Mouse (Mus musculus): ENCODE results near the gene Actr6. TPM values are rescaled to one million over a fixed set of nuclear protein-coding genes. Genes with fewer than 3 reads are reported as not detected.
A peak's percentile ranks its signal among the peaks of the same experiment; 100 is the strongest.

Actr6 gene
- polyA plus RNA-seq, 1 experiment from 2014 or later, result 27.4 TPM

GRCm38 (mm10) chr10:89739703-89740102 is 7.6 kb upstream of the Actr6 start:
- H3K9me3 ChIP-seq (ENCODE audit: low read length), result no peaks in the 10 kb centered on the region
- 52% methylated on average over 7 of the region's 7 CpGs for WGBS
- no peak overlapping the region for H3K4me2 ChIP-seq (replicated peaks; ENCODE audit: low read depth, low read length)
- no peaks in the 10 kb centered on the region for H3K4me1 ChIP-seq (ENCODE audit: insufficient read depth, low read length)
- no peaks in the 10 kb centered on the region for H3K36me3 ChIP-seq (ENCODE audit: insufficient read depth, low read length)
- no peak for ATAC-seq (ENCODE audit: low FRiP score, low TSS enrichment)
- no peak overlapping the region for H3K4me3 ChIP-seq (ENCODE audit: low read length)
- H3K9ac ChIP-seq (replicated peaks; ENCODE audit: low read length), result no peak overlapping the region
- no peaks in the 10 kb centered on the region; the same call in 1 of the 2 replicates for H3K27me3 ChIP-seq (ENCODE audit: insufficient read depth, low read length)
- H3K27ac ChIP-seq (ENCODE audit: low read length), result no peak overlapping the region

- H3K4me3 ChIP-seq (ENCODE audit: low read length), result no peak overlapping the region
- no peaks in the 10 kb centered on the region for H3K36me3 ChIP-seq (ENCODE audit: insufficient read depth, low read length)
- H3K4me2 ChIP-seq (replicated peaks; ENCODE audit: low read depth, low read length), result no peak overlapping the region
- H3K9me3 ChIP-seq (ENCODE audit: low read length), result no peaks in the 10 kb centered on the region
- no peak overlapping the region for H3K27ac ChIP-seq (ENCODE audit: low read length)
- no peaks in the 10 kb centered on the region for H3K4me1 ChIP-seq (ENCODE audit: insufficient read depth, low read length)
- 90% methylated on average over 9 of the region's 9 CpGs for WGBS
- H3K9ac ChIP-seq (replicated peaks; ENCODE audit: low read length), result no peak overlapping the region
- no peaks in the 10 kb centered on the region; the same call in 1 of the 2 replicates for H3K27me3 ChIP-seq (ENCODE audit: insufficient read depth, low read length)
- ATAC-seq (ENCODE audit: low FRiP score, low TSS enrichment), result no peak
These were observed 6.3 kb upstream of the Actr6 start for GRCm38 (mm10) chr10:89738395-89738794.

GRCm38 (mm10) chr10:89737887-89738286 is 5.8 kb upstream of the Actr6 start:
- H3K36me3 ChIP-seq (ENCODE audit: insufficient read depth, low read length), result no peaks in the 10 kb centered on the region
- H3K9me3 ChIP-seq (ENCODE audit: low read length), result no peaks in the 10 kb centered on the region
- 75% methylated on average over 3 of the region's 3 CpGs for WGBS

GRCm38 (mm10) chr10:89737092-89737491 is 5.0 kb upstream of the Actr6 start:
- H3K4me3 ChIP-seq (ENCODE audit: low read length), result no peak overlapping the region
- H3K27ac ChIP-seq (ENCODE audit: low read length), result no peak overlapping the region
- H3K4me1 ChIP-seq (ENCODE audit: insufficient read depth, low read length), result peaks cover 5% of the 10 kb centered on the region; the same call in 1 of the 2 replicates
- H3K9ac ChIP-seq (replicated peaks; ENCODE audit: low read length), result no peak overlapping the region
- 37% methylated on average over 5 of the region's 5 CpGs for WGBS
- H3K27me3 ChIP-seq (ENCODE audit: insufficient read depth, low read length), result no peaks in the 10 kb centered on the region; the same call in 1 of the 2 replicates
- H3K4me2 ChIP-seq (replicated peaks; ENCODE audit: low read depth, low read length), result no peak overlapping the region
- no peaks in the 10 kb centered on the region for H3K9me3 ChIP-seq (ENCODE audit: low read length)
- no peak for ATAC-seq (ENCODE audit: low FRiP score, low TSS enrichment)
- no peaks in the 10 kb centered on the region for H3K36me3 ChIP-seq (ENCODE audit: insufficient read depth, low read length)

More at GRCm38 (mm10) chr10:89737887-89738286, 5.8 kb upstream of the Actr6 start:
- no peak overlapping the region for H3K9ac ChIP-seq (replicated peaks; ENCODE audit: low read length)
- ATAC-seq (ENCODE audit: low FRiP score, low TSS enrichment), result no peak
- H3K4me3 ChIP-seq (ENCODE audit: low read length), result no peak overlapping the region
- peaks cover under 1% of the 10 kb centered on the region; the same call in 1 of the 2 replicates for H3K4me1 ChIP-seq (ENCODE audit: insufficient read depth, low read length)
- H3K4me2 ChIP-seq (replicated peaks; ENCODE audit: low read depth, low read length), result no peak overlapping the region
- H3K27me3 ChIP-seq (ENCODE audit: insufficient read depth, low read length), result no peaks in the 10 kb centered on the region; the same call in 1 of the 2 replicates
- no peak overlapping the region for H3K27ac ChIP-seq (ENCODE audit: low read length)

- Histone ChIP-seq H3K27me3 (ENCODE audit: insufficient read depth, low read length) (no peaks in the 10 kb centered on the region; the same call in 1 of the 2 replicates), H3K4me2 (replicated peaks; ENCODE audit: low read depth, low read length) (peak overlapping the region; percentile 85), H3K36me3 (ENCODE audit: insufficient read depth, low read length) (no peaks in the 10 kb centered on the region), H3K27ac (ENCODE audit: low read length) (no peak overlapping the region), H3K4me3 (ENCODE audit: low read length) (peak overlapping the region; percentile 77), H3K9ac (replicated peaks; ENCODE audit: low read length) (peak overlapping the region; percentile 58), H3K9me3 (ENCODE audit: low read length) (no peaks in the 10 kb centered on the region), H3K4me1 (ENCODE audit: insufficient read depth, low read length) (peaks cover 9% of the 10 kb centered on the region)
- ATAC-seq (ENCODE audit: low FRiP score, low TSS enrichment), result no peak
- 17% methylated on average over 5 of the region's 5 CpGs for WGBS
These were observed 754 bp downstream of the Actr6 start for GRCm38 (mm10) chr10:89731341-89731740.

- no peaks in the 10 kb centered on the region for H3K9me3 ChIP-seq (ENCODE audit: low read length)
- H3K27me3 ChIP-seq (ENCODE audit: insufficient read depth, low read length), result no peaks in the 10 kb centered on the region; the same call in 1 of the 2 replicates
- no peak overlapping the region for H3K9ac ChIP-seq (replicated peaks; ENCODE audit: low read length)
- H3K36me3 ChIP-seq (ENCODE audit: insufficient read depth, low read length), result 0 out of 2 replicates have a peak, but pooled peaks cover 4% of the 10 kb centered on the region
- no peak for ATAC-seq (ENCODE audit: low FRiP score, low TSS enrichment)
- peaks cover 9% of the 10 kb centered on the region for H3K4me1 ChIP-seq (ENCODE audit: insufficient read depth, low read length)
- 86% methylated on average over 6 of the region's 6 CpGs for WGBS
- H3K27ac ChIP-seq (ENCODE audit: low read length), result no peak overlapping the region
- H3K4me2 ChIP-seq (replicated peaks; ENCODE audit: low read depth, low read length), result no peak overlapping the region
- no peak overlapping the region for H3K4me3 ChIP-seq (ENCODE audit: low read length)
These were observed 1.7 kb downstream of the Actr6 start for GRCm38 (mm10) chr10:89730386-89730785.

- 77% methylated on average over 14 of the region's 14 CpGs for WGBS
- ATAC-seq (ENCODE audit: low FRiP score, low TSS enrichment), result no peak
These were observed 9.6 kb downstream of the Actr6 start for GRCm38 (mm10) chr10:89722247-89723195.

GRCm38 (mm10) chr10:89720796-89721195 is 11.3 kb downstream of the Actr6 start:
- 63% methylated on average over 3 of the region's 3 CpGs for WGBS
- Histone ChIP-seq H3K27me3 (ENCODE audit: insufficient read depth, low read length) (no peaks in the 10 kb centered on the region), H3K36me3 (ENCODE audit: insufficient read depth, low read length) (peaks cover 28% of the 10 kb centered on the region), H3K9ac (replicated peaks; ENCODE audit: low read length) (no peak overlapping the region), H3K4me2 (replicated peaks; ENCODE audit: low read depth, low read length) (no peak overlapping the region), H3K4me3 (ENCODE audit: low read length) (no peak overlapping the region), H3K4me1 (ENCODE audit: insufficient read depth, low read length) (no peaks in the 10 kb centered on the region), H3K27ac (ENCODE audit: low read length) (no peak overlapping the region), H3K9me3 (ENCODE audit: low read length) (no peaks in the 10 kb centered on the region)
- ATAC-seq (ENCODE audit: low FRiP score, low TSS enrichment), result no peak

More at GRCm38 (mm10) chr10:89722247-89723195, 9.6 kb downstream of the Actr6 start:
- H3K4me2 ChIP-seq (replicated peaks; ENCODE audit: low read depth, low read length), result no peak overlapping the region
- H3K4me1 ChIP-seq (ENCODE audit: insufficient read depth, low read length), result no peaks in the 10 kb centered on the region
- H3K4me3 ChIP-seq (ENCODE audit: low read length), result no peak overlapping the region
- H3K27me3 ChIP-seq (ENCODE audit: insufficient read depth, low read length), result no peaks in the 10 kb centered on the region
- peaks cover 29% of the 10 kb centered on the region for H3K36me3 ChIP-seq (ENCODE audit: insufficient read depth, low read length)
- H3K9me3 ChIP-seq (ENCODE audit: low read length), result no peaks in the 10 kb centered on the region
- no peak overlapping the region for H3K9ac ChIP-seq (replicated peaks; ENCODE audit: low read length)
- H3K27ac ChIP-seq (ENCODE audit: low read length), result no peak overlapping the region

- H3K4me3 ChIP-seq (ENCODE audit: low read length), result no peak overlapping the region
- H3K9me3 ChIP-seq (ENCODE audit: low read length), result no peaks in the 10 kb centered on the region
- H3K9ac ChIP-seq (replicated peaks; ENCODE audit: low read length), result no peak overlapping the region
- peaks cover 31% of the 10 kb centered on the region for H3K36me3 ChIP-seq (ENCODE audit: insufficient read depth, low read length)
- H3K27ac ChIP-seq (ENCODE audit: low read length), result peak overlapping the region; percentile 9; the same call in 1 of the 2 replicates
- no peak for ATAC-seq (ENCODE audit: low FRiP score, low TSS enrichment)
- H3K27me3 ChIP-seq (ENCODE audit: insufficient read depth, low read length), result no peaks in the 10 kb centered on the region
- H3K4me2 ChIP-seq (replicated peaks; ENCODE audit: low read depth, low read length), result no peak overlapping the region
- H3K4me1 ChIP-seq (ENCODE audit: insufficient read depth, low read length), result no peaks in the 10 kb centered on the region
These were observed 11.8 kb downstream of the Actr6 start for GRCm38 (mm10) chr10:89720252-89720651.

GRCm38 (mm10) chr10:89714910-89715309 is 17.2 kb downstream of the Actr6 start:
- Histone ChIP-seq H3K4me1 (ENCODE audit: insufficient read depth, low read length) (no peaks in the 10 kb centered on the region), H3K27me3 (ENCODE audit: insufficient read depth, low read length) (no peaks in the 10 kb centered on the region), H3K9ac (replicated peaks; ENCODE audit: low read length) (no peak overlapping the region), H3K27ac (ENCODE audit: low read length) (no peak overlapping the region), H3K4me3 (ENCODE audit: low read length) (no peak overlapping the region), H3K9me3 (ENCODE audit: low read length) (no peaks in the 10 kb centered on the region), H3K4me2 (replicated peaks; ENCODE audit: low read depth, low read length) (no peak overlapping the region), H3K36me3 (ENCODE audit: insufficient read depth, low read length) (peaks cover 35% of the 10 kb centered on the region)
- WGBS, result 84% methylated on average over 10 of the region's 10 CpGs
- ATAC-seq (ENCODE audit: low FRiP score, low TSS enrichment), result no peak

Data from kidney, embryonic 16.5 days (tissue).